Mouse (Mus musculus): ENCODE data around the gene Lpgat1. TPM values are rescaled to one million over a fixed set of nuclear protein-coding genes. Genes with fewer than 3 reads are reported as not detected.

Gene Lpgat1
- polyA plus RNA-seq, 1 experiment from 2014 or later = 26.3 TPM

- H3K9me3 ChIP-seq (ENCODE audit: control insufficient read depth, low read length) = no peaks in the 10 kb centered on the region
- H3K36me3 ChIP-seq (ENCODE audit: control insufficient read depth, insufficient read depth, low read length) = no peaks in the 10 kb centered on the region
- no peak overlapping the region; the same call in 1 of the 2 replicates for H3K9ac ChIP-seq (ENCODE audit: low read depth, low read length)
- no peak overlapping the region for H3K27ac ChIP-seq (ENCODE audit: low read depth, low read length)
- H3K27me3 ChIP-seq (replicated peaks; ENCODE audit: control insufficient read depth, insufficient read depth, low read length) = no peaks in the 10 kb centered on the region
- no peak overlapping the region for H3K4me2 ChIP-seq (ENCODE audit: low read length)
- H3K4me3 ChIP-seq (ENCODE audit: low read length) = no peak overlapping the region
- WGBS = 56% methylated on average over 12 of the region's 12 CpGs
- H3K4me1 ChIP-seq (ENCODE audit: control insufficient read depth, insufficient read depth, low read depth, low read length) = no peaks in the 10 kb centered on the region
- peak; percentile 98 for ATAC-seq
Measured at GRCm38 (mm10) chr1:191808688-191809223, 91.1 kb downstream of the Lpgat1 start.

- H3K9me3 ChIP-seq (ENCODE audit: control insufficient read depth, low read length) = no peaks in the 10 kb centered on the region
- H3K36me3 ChIP-seq (ENCODE audit: control insufficient read depth, insufficient read depth, low read length) = no peaks in the 10 kb centered on the region
- no peaks in the 10 kb centered on the region for H3K4me1 ChIP-seq (ENCODE audit: control insufficient read depth, insufficient read depth, low read depth, low read length)
- H3K27ac ChIP-seq (ENCODE audit: low read depth, low read length) = no peak overlapping the region
- no peaks in the 10 kb centered on the region for H3K27me3 ChIP-seq (replicated peaks; ENCODE audit: control insufficient read depth, insufficient read depth, low read length)
- no peak overlapping the region for H3K9ac ChIP-seq (ENCODE audit: low read depth, low read length)
- 92% methylated on average over 12 of the region's 12 CpGs for WGBS
- H3K4me2 ChIP-seq (ENCODE audit: low read length) = no peak overlapping the region
- no peak overlapping the region for H3K4me3 ChIP-seq (ENCODE audit: low read length)
- no peak for ATAC-seq
Measured at GRCm38 (mm10) chr1:191811774-191812173, 94.1 kb downstream of the Lpgat1 start.

GRCm38 (mm10) chr1:191812949-191813691, 95.5 kb downstream of the Lpgat1 start:
- no peaks in the 10 kb centered on the region for H3K4me1 ChIP-seq (ENCODE audit: control insufficient read depth, insufficient read depth, low read depth, low read length)
- H3K4me2 ChIP-seq (ENCODE audit: low read length) = no peak overlapping the region
- H3K9me3 ChIP-seq (ENCODE audit: control insufficient read depth, low read length) = no peaks in the 10 kb centered on the region
- 83% methylated on average over 13 of the region's 13 CpGs for WGBS
- ATAC-seq = no peak
- no peak overlapping the region for H3K27ac ChIP-seq (ENCODE audit: low read depth, low read length)
- no peak overlapping the region for H3K4me3 ChIP-seq (ENCODE audit: low read length)
- H3K27me3 ChIP-seq (replicated peaks; ENCODE audit: control insufficient read depth, insufficient read depth, low read length) = no peaks in the 10 kb centered on the region
- no peak overlapping the region for H3K9ac ChIP-seq (ENCODE audit: low read depth, low read length)
- no peaks in the 10 kb centered on the region for H3K36me3 ChIP-seq (ENCODE audit: control insufficient read depth, insufficient read depth, low read length)

- WGBS = 74% methylated on average over 4 of the region's 4 CpGs
Measured at GRCm38 (mm10) chr1:191814240-191814639, 96.6 kb downstream of the Lpgat1 start.

GRCm38 (mm10) chr1:191814935-191815334, 97.3 kb downstream of the Lpgat1 start:
- H3K9me3 ChIP-seq (ENCODE audit: control insufficient read depth, low read length) = no peaks in the 10 kb centered on the region
- no peak overlapping the region for H3K4me3 ChIP-seq (ENCODE audit: low read length)
- ATAC-seq = no peak
- no peaks in the 10 kb centered on the region for H3K27me3 ChIP-seq (replicated peaks; ENCODE audit: control insufficient read depth, insufficient read depth, low read length)
- no peaks in the 10 kb centered on the region for H3K36me3 ChIP-seq (ENCODE audit: control insufficient read depth, insufficient read depth, low read length)
- H3K4me1 ChIP-seq (ENCODE audit: control insufficient read depth, insufficient read depth, low read depth, low read length) = no peaks in the 10 kb centered on the region
- no peak overlapping the region for H3K27ac ChIP-seq (ENCODE audit: low read depth, low read length)
- no peak overlapping the region for H3K9ac ChIP-seq (ENCODE audit: low read depth, low read length)
- no peak overlapping the region for H3K4me2 ChIP-seq (ENCODE audit: low read length)
- 63% methylated on average over 5 of the region's 5 CpGs for WGBS

More at GRCm38 (mm10) chr1:191814240-191814639, 96.6 kb downstream of the Lpgat1 start:
- no peaks in the 10 kb centered on the region for H3K27me3 ChIP-seq (replicated peaks; ENCODE audit: control insufficient read depth, insufficient read depth, low read length)
- no peak for ATAC-seq
- H3K4me2 ChIP-seq (ENCODE audit: low read length) = no peak overlapping the region
- H3K4me3 ChIP-seq (ENCODE audit: low read length) = no peak overlapping the region
- H3K36me3 ChIP-seq (ENCODE audit: control insufficient read depth, insufficient read depth, low read length) = no peaks in the 10 kb centered on the region
- no peaks in the 10 kb centered on the region for H3K4me1 ChIP-seq (ENCODE audit: control insufficient read depth, insufficient read depth, low read depth, low read length)
- no peak overlapping the region for H3K27ac ChIP-seq (ENCODE audit: low read depth, low read length)
- H3K9me3 ChIP-seq (ENCODE audit: control insufficient read depth, low read length) = no peaks in the 10 kb centered on the region
- no peak overlapping the region for H3K9ac ChIP-seq (ENCODE audit: low read depth, low read length)

- WGBS = 77% methylated on average over 3 of the region's 3 CpGs
- Histone ChIP-seq H3K9ac (ENCODE audit: low read depth, low read length) (no peak overlapping the region), H3K4me3 (ENCODE audit: low read length) (no peak overlapping the region), H3K4me2 (ENCODE audit: low read length) (no peak overlapping the region), H3K36me3 (ENCODE audit: control insufficient read depth, insufficient read depth, low read length) (no peaks in the 10 kb centered on the region), H3K27me3 (replicated peaks; ENCODE audit: control insufficient read depth, insufficient read depth, low read length) (no peaks in the 10 kb centered on the region), H3K27ac (ENCODE audit: low read depth, low read length) (no peak overlapping the region), H3K4me1 (ENCODE audit: control insufficient read depth, insufficient read depth, low read depth, low read length) (peaks cover 5% of the 10 kb centered on the region), H3K9me3 (ENCODE audit: control insufficient read depth, low read length) (no peaks in the 10 kb centered on the region)
- ATAC-seq = no peak
Measured at GRCm38 (mm10) chr1:191816596-191816995, 99.0 kb downstream of the Lpgat1 start.

GRCm38 (mm10) chr1:191817418-191818144, 99.9 kb downstream of the Lpgat1 start:
- ATAC-seq = peak; percentile 72
- Histone ChIP-seq H3K4me2 (ENCODE audit: low read length) (no peak overlapping the region), H3K4me1 (ENCODE audit: control insufficient read depth, insufficient read depth, low read depth, low read length) (peaks cover 14% of the 10 kb centered on the region), H3K27me3 (replicated peaks; ENCODE audit: control insufficient read depth, insufficient read depth, low read length) (no peaks in the 10 kb centered on the region), H3K4me3 (ENCODE audit: low read length) (no peak overlapping the region), H3K9ac (ENCODE audit: low read depth, low read length) (no peak overlapping the region), H3K27ac (ENCODE audit: low read depth, low read length) (peak overlapping the region; percentile 29; the same call in 1 of the 2 replicates), H3K36me3 (ENCODE audit: control insufficient read depth, insufficient read depth, low read length) (no peaks in the 10 kb centered on the region), H3K9me3 (ENCODE audit: control insufficient read depth, low read length) (no peaks in the 10 kb centered on the region)
- WGBS = 35% methylated on average over 19 of the region's 19 CpGs

- Histone ChIP-seq H3K9me3 (ENCODE audit: control insufficient read depth, low read length) (no peaks in the 10 kb centered on the region), H3K4me1 (ENCODE audit: control insufficient read depth, insufficient read depth, low read depth, low read length) (peaks cover 14% of the 10 kb centered on the region), H3K9ac (ENCODE audit: low read depth, low read length) (no peak overlapping the region), H3K36me3 (ENCODE audit: control insufficient read depth, insufficient read depth, low read length) (no peaks in the 10 kb centered on the region), H3K27ac (ENCODE audit: low read depth, low read length) (no peak overlapping the region), H3K4me2 (ENCODE audit: low read length) (no peak overlapping the region), H3K27me3 (replicated peaks; ENCODE audit: control insufficient read depth, insufficient read depth, low read length) (no peaks in the 10 kb centered on the region), H3K4me3 (ENCODE audit: low read length) (no peak overlapping the region)
- peak; percentile 35 for ATAC-seq
- 33% methylated on average over 6 of the region's 6 CpGs for WGBS
Measured at GRCm38 (mm10) chr1:191818145-191818631, 100.6 kb downstream of the Lpgat1 start.

GRCm38 (mm10) chr1:191819026-191819425, 101.4 kb downstream of the Lpgat1 start:
- H3K4me3 ChIP-seq (ENCODE audit: low read length) = no peak overlapping the region
- H3K36me3 ChIP-seq (ENCODE audit: control insufficient read depth, insufficient read depth, low read length) = no peaks in the 10 kb centered on the region
- no peak for ATAC-seq
- H3K4me1 ChIP-seq (ENCODE audit: control insufficient read depth, insufficient read depth, low read depth, low read length) = peaks cover 14% of the 10 kb centered on the region
- no peak overlapping the region for H3K27ac ChIP-seq (ENCODE audit: low read depth, low read length)
- H3K27me3 ChIP-seq (replicated peaks; ENCODE audit: control insufficient read depth, insufficient read depth, low read length) = no peaks in the 10 kb centered on the region
- no peaks in the 10 kb centered on the region for H3K9me3 ChIP-seq (ENCODE audit: control insufficient read depth, low read length)
- H3K4me2 ChIP-seq (ENCODE audit: low read length) = no peak overlapping the region
- H3K9ac ChIP-seq (ENCODE audit: low read depth, low read length) = no peak overlapping the region
